Mouse (Mus musculus) olfactory bulb, adult 2 months (tissue): ENCODE measurements around the gene Cd209g.

Experiments
- CTCF ChIP-seq: fragments of 200-500 bp; IDR thresholded peaks from 2 replicates; pipeline ENCODE4 v1.5.1; 2012; ENCODE audit warnings: low read depth, mild to moderate bottlenecking, low read length, moderate library complexity; ENCODE audit not compliant: insufficient read depth
- POLR2A ChIP-seq: fragments of 200-500 bp; IDR thresholded peaks from 2 replicates; pipeline ENCODE4 v1.6.1; 2012; ENCODE audit warnings: mild to moderate bottlenecking, low read depth, low read length, moderate library complexity; ENCODE audit not compliant: insufficient read depth

GRCm38 (mm10) chr8:4172486-4172885, 38.6 kb downstream of the Cd209g start:
- TF ChIP-seq CTCF (no peak), POLR2A (no peak)
